14 mouse cellular contexts compared by ENCODE assay signal in genomic region chr2:169859078-169859855, GRCm38 (mm10).
"Had no signal": no experiment of that assay in that cellular context is flagged by ENCODE, and none has a peak within 500 bp of the region (broad histone marks: within the 10 kb centered on the region; RNA-seq: fewer than 3 reads in every experiment).

No protein-coding gene starts in this region.

- H3K27me3 ChIP-seq: limb, embryonic 15.5 days; liver, embryonic 12.5 days; midbrain, embryonic 13.5 days; stomach, embryonic 15.5 days had no signal

- H3K36me3 ChIP-seq: limb, embryonic 15.5 days; liver, embryonic 12.5 days; midbrain, embryonic 13.5 days; stomach, embryonic 15.5 days had no signal

- H3K4me3 ChIP-seq: limb, embryonic 15.5 days; liver, embryonic 12.5 days; midbrain, embryonic 13.5 days; stomach, embryonic 15.5 days had no signal

- H3K27ac ChIP-seq: kidney, postnatal 0 days; limb, embryonic 15.5 days; liver, embryonic 12.5 days; midbrain, embryonic 13.5 days; stomach, embryonic 15.5 days had no signal

- H3K9ac ChIP-seq: limb, embryonic 15.5 days; liver, embryonic 12.5 days; lung, embryonic 14.5 days; midbrain, embryonic 13.5 days; stomach, embryonic 15.5 days had no signal

- ATAC-seq: liver, embryonic 12.5 days; midbrain, embryonic 13.5 days had no signal

- H3K9me3 ChIP-seq: limb, embryonic 15.5 days; midbrain, embryonic 13.5 days; stomach, embryonic 15.5 days had no signal

- DNase-seq: kidney, adult 11 months; kidney, adult 9 months; kidney, postnatal 36 days; layer of hippocampus, adult 9-11 months; layer of hippocampus, postnatal 36 days; lung, embryonic 14.5 days; lung, postnatal 10 days; lung, postnatal 4 days; thymus, postnatal 36 days had no signal

- H3K4me2 ChIP-seq: limb, embryonic 15.5 days; liver, embryonic 12.5 days; lung, embryonic 14.5 days; midbrain, embryonic 13.5 days; stomach, embryonic 15.5 days had no signal
